Mouse (Mus musculus) gastrocnemius, adult 2 months (tissue): Measurements from ENCODE around the gene Megf6. TPM values are rescaled to one million over a fixed set of nuclear protein-coding genes. Genes with fewer than 3 reads are reported as not detected.

ENCODE experiments used
- DNase-seq: peaks from one replicate; pipeline ENCODE4 v3.0.0; 2022
- H3K27ac ChIP-seq: fragments of 200-600 bp; 2 replicates; pipeline ENCODE4 v1.8.1; 2022; ENCODE audit warnings: mild to moderate bottlenecking
- H3K4me3 ChIP-seq: fragments of 200-600 bp; 2 replicates; pipeline ENCODE4 v1.8.1; 2022; ENCODE audit warnings: mild to moderate bottlenecking, moderate library complexity
- CTCF ChIP-seq: fragments of 200-600 bp; IDR thresholded peaks from 2 replicates; pipeline ENCODE4 v1.8.1; 2022; ENCODE audit warnings: antibody characterized with exemption, mild to moderate bottlenecking, moderate library complexity
- intact Hi-C: fragments of 180-260 bp; cut with DNase I; formaldehyde crosslinking; loops from one replicate; pipeline ENCODE4 v1.15.1; 2025
- total RNA-seq, 2 experiments: library from RNA; stranded (reverse); gene quantifications; 2 replicates each; pipeline ENCODE4 v1.2.3; 2021

Megf6 gene
- total RNA-seq, 2 experiments from 2014 or later, result 0.15 to 0.70 TPM

DNA sequence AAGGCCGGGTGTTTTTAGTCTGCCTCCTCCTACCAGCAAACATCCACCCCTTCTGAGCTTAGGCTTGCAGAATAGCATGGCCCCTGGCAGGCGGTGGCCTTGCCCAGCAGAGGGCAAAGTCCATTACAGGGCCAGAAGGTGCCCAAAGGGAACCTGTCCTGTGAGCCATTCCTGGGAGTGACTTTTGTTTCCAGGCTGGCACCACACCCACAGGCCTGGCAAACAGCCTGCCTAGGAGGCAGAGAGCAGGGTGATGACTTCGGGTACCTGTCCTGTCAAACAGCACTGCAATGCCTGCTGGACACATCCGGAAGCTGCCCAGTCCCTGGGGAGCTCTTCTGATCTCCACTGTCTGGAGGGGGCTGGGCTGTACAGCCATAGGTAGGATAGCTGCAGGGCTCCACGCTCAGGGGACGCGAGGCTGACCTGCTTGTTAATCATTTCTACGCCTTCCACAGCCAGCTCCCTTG, 123.8 kb downstream of the Megf6 start:
- intact Hi-C loops, result no loop called here
- no peak for DNase-seq
- 0 out of 2 replicates have a peak overlapping the region, but pooled peaks have one; percentile 16 for H3K27ac ChIP-seq
- no peak overlapping the region for H3K4me3 ChIP-seq
- no peak for TF ChIP-seq CTCF

DNA sequence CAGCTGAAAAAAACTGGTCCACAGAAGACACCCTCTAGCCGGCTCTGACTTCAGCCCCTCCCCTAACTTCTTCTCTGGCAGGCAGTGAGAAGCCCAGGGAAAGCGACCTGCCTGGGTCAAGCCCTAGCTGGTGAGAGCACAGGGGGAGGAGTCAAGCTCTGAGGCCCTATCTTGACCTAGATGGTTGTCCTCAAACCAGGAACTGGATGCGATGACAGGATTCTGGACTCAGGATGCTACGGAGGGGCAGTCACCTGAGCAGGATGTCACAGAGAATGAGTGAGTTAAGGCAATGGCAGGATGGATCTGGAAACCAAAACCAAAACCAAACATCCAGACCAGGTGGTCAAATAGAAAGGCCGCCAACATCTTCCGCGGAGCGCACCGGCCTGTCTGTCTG, 127.2 kb downstream of the Megf6 start:
- Histone ChIP-seq H3K4me3 (no peak overlapping the region), H3K27ac (no peak overlapping the region)
- DNase-seq, result no peak
- intact Hi-C loops, result no loop called here
- no peak for TF ChIP-seq CTCF

DNA sequence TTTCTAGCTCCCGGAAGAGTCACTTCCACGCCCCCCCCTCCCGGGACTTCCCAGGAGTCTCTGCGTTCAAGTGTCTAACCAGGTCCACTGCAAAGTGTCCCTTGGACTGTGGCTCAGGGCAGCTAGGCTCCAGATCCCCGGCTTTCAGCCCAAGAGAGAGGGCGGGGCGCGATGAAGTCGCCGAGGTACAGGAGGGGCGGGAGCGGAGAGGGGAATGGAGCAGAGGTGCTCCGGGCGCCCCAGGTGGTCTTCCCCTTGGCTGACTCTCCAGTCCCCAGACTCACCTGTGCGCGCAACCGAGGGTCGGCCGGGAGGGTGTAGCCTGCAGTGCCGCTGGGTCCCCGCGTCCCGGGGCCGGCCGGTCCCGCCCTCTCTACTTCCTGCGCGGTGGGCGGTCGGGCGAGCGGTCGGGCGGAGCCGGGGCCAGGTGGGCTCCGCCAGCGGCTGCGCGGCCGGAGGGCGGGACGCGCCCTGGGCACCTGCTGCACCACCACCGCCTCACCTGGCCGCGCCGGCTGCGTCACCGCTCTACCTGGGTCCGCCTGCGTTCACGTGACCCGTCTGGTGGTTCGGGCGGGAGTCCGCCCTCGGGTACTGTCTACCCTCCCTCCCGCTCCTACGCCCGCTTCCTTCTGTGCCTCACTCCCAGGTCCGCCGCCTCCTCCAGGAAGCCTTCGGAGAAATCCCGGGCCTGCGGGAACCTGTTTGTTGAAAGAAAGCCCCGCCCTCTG, 129.2 kb downstream of the Megf6 start:
- TF ChIP-seq CTCF, result no peak
- no peak for DNase-seq
- intact Hi-C loops, result loop anchor here (10.0 kb wide), 1 partner anchor 135 kb away; the partner anchor contains the start of gene Tprgl
- Histone ChIP-seq H3K27ac (peak overlapping the region; percentile 24; the same call in 1 of the 2 replicates), H3K4me3 (peak overlapping the region; percentile 69)

DNA sequence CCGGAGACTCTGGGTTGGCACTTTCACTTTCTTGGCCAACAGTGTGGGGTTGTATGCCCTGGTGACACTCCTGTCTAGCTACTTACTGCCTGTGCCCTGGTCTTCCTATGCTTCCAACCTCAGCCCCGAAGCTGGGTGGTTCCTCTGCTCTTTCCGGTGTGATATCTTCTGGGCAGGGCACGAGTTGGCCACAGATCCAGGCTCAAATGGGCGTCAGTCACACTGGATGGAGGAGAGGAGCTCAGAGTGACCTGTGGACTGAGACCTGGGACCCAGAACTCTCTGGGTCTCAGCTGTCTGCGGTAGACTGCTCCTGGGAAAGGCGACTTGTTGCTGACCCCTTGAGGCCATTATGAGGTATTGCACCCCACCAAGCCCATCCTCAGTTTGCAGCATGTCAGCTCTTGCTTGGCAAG, 130.9 kb downstream of the Megf6 start, which contains the start of gene Arhgef16:
Gene Arhgef16, minus strand, starts transcription at position 211 of the 416 bp plus-strand sequence.
- peak; percentile 34 for DNase-seq
- no peak within 1 kb of the TSS; the same call in 1 of the 2 replicates for H3K4me3 ChIP-seq
- intact Hi-C loops, result loop anchor here (10.0 kb wide), 1 partner anchor 137 kb away; the partner anchor contains the start of gene Tprgl
- peak; percentile 84 for TF ChIP-seq CTCF
- H3K27ac ChIP-seq, result no peak within 1 kb of the TSS

DNA sequence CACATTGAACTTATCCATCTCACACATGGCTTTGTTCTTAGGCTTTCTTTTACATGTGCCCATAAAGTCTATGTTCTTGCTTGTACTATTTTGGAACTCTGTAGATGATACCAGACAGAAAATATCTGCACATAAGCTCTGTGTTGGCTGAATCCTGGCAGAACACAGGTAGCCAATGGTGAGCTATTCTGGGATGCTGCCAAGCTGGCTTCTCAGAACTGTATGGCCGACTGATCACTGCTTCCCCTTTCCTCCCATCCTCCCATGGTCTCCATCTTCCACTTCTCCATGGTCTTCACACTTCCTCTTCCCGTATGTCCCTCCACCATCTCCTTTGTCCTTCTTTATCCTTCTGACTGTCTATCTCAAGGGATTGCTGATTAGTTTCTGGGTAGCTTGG, 138.6 kb downstream of the Megf6 start:
- TF ChIP-seq CTCF, result no peak
- DNase-seq, result no peak
- Histone ChIP-seq H3K4me3 (no peak overlapping the region), H3K27ac (no peak overlapping the region)
- intact Hi-C loops, result loop anchor here (10.0 kb wide), 1 partner anchor 144 kb away; the partner anchor contains the start of gene Tprgl

DNA sequence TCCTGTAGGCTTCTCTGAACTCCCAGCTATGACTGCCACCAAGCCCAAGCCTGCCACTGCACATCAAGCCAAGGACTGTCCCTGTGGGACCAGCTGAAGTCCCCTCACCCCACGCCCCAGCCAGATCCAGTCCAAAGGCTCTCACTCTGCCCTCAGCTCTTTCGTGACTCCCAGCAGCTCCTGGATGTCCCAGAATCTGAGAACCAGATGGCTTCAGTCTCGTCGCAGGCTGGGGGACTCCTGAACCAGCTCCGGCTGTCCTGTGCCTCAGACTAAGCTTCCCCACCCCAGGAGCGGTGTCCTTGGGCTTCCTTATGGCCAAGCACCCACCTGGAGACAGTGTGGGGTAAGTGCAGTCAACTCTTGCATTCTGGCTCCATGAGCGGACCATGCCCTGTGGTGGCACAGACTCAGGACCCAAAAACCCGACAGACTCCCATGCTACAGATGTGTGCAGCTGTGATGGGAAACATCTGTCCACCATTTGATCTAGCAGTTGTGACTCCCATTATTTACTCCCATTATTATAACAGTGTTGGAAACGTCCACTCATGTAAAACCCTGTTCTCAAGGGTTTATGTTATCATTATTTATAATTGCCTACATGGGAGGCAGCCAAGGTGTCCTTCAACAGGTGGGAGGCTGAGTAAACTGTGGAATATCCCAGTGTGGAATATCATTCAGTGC, 140.2 kb downstream of the Megf6 start:
- intact Hi-C loops, result no loop called here
- no peak overlapping the region for H3K4me3 ChIP-seq
- no peak for DNase-seq
- no peak for TF ChIP-seq CTCF
- no peak overlapping the region for H3K27ac ChIP-seq

DNA sequence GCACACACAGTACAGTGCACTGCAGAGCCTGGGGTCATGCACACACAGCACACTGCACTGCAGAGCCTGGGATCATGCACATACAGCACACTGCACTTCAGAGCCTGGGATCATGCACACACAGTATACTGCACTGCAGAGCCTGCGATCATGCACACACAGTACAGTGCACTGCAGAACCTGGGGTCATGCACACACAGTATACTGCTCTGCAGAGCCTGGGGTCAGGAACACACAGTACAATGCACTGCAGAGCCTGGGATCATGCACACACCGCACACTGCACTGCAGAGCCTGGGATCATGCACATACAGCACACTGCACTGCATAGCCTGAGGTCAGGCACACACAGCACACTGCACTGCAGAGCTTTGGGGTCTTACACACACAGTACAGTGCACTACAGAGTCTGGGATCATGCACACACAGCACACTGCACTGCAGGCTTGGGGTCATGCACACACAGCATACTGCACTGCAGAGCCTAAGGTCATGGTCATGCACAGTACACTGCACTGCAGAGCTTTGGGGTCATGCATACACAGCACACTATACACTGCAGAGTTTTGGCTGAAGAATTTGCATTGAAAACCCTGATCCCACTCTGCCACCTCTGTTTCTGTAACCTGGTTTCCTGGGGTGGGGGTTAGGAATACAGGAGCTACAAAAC, 141.7 kb downstream of the Megf6 start:
- no peak overlapping the region for H3K4me3 ChIP-seq
- H3K27ac ChIP-seq, result no peak overlapping the region
- no peak for DNase-seq
- intact Hi-C loops, result no loop called here
- TF ChIP-seq CTCF, result no peak

DNA sequence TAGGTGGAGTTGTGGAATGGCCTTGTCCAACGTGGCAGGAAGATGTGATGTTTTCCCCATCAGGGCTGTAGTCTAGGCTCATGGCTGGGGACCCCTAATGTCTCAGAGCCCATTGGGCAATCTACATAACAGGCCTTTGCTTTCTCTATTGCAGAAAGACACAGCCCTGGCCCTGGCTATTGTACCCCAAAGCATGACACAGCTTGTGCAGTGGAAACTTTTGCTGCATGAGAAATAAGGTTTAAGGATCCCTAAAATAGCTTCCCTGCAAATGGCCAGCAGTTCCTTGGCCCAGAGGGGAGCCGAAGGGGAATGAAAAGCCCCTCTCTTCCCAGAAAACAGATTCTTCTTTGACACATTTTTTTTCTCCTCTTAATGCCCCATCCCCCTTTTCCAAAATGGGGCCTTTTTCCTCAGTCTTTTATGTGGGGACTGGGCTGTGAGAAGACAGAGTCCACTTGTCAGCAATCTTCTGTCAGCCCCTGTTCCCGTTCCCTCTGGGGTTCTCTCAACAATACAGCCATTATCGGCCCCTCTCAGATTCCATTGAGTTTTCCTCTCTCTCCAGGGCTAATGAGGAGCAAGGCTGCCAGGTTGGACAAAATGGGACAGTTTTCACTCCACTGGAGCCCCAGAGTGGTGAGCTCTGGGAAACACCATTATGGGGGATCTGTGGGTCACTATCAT, 142.5 kb downstream of the Megf6 start:
- Histone ChIP-seq H3K4me3 (no peak overlapping the region), H3K27ac (no peak overlapping the region)
- intact Hi-C loops, result no loop called here
- no peak for TF ChIP-seq CTCF
- no peak for DNase-seq

DNA sequence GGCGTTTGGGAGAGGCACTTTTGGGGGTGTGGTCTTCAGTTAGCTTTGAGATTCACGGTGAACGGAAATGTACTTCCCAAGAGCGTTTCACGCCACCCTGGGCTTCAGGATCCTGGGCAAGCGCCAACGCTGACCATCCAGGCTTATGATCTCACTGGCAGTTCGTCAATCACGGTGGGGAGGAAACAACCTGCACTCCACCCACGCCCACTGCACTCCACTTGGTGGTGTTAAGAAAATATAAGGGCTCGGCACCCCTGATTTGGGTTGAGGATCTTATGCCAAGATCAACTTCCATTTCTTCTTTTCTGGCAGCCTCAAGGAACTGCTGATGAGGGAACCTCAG, 143.1 kb downstream of the Megf6 start:
- intact Hi-C loops, result no loop called here
- Histone ChIP-seq H3K27ac (no peak overlapping the region), H3K4me3 (no peak overlapping the region)
- no peak for DNase-seq
- no peak for TF ChIP-seq CTCF

Other genes with a start within 250 kb of the Megf6 start
- 10 to 100 TPM; 16.6 to 17.9 TPM for gene A430005L14Rik, start 213.5 kb upstream of the Megf6 start, total RNA-seq
- gene Dffb, start 195.6 kb upstream of the Megf6 start, total RNA-seq, result 1 to 10 TPM; 1.0 to 2.6 TPM
- 10 to 100 TPM; 28.3 to 30.0 TPM for gene Cep104, start 195.5 kb upstream of the Megf6 start, total RNA-seq
- 10 to 100 TPM; 24.4 to 29.0 TPM for gene Lrrc47, start 159.0 kb upstream of the Megf6 start, total RNA-seq
- 1 to 10 TPM; 2.0 to 2.3 TPM for gene Smim1, start 144.5 kb upstream of the Megf6 start, total RNA-seq
- not detected for gene Ccdc27, start 128.1 kb upstream of the Megf6 start, total RNA-seq
- gene Trp73, start 30.5 kb upstream of the Megf6 start, total RNA-seq, result not detected
- 10 to 100 TPM; 10.6 to 10.8 TPM for gene Wrap73, start 28.4 kb upstream of the Megf6 start, total RNA-seq
- 100 to 1,000 TPM in 1 of 2 experiments, 10 to 100 TPM in 1; 86.9 to 109 TPM for gene Tprgl, start 10.1 kb upstream of the Megf6 start, total RNA-seq
- under 1 TPM; 0.17 to 0.23 TPM for gene Arhgef16, start 130.9 kb downstream of the Megf6 start, total RNA-seq
- not detected for gene B230104I21Rik, start 165.4 kb downstream of the Megf6 start, total RNA-seq